Mouse (Mus musculus) lung, adult 18-20 months (tissue): ENCODE measurements at regions not wholly inside any gene's neighbourhood (a gene's known extent, or its start where the extent isn't known, plus 50 kb on each side); places are given as distances from the start of the nearest gene placed in this dataset.

Experiments used
- DNase-seq, 2 experiments: peaks; one replicate each; pipeline ENCODE4 v3.0.0; 2022; ENCODE audit warnings: mixed read lengths in 2 of 2

- DNase-seq, result no peak
These were observed 278.6 kb upstream of the Kazn start for GRCm38 (mm10) chr4:142517478-142518455.

- DNase-seq, result no peak
These were observed 275.6 kb upstream of the Kazn start for GRCm38 (mm10) chr4:142514751-142515150.

GRCm38 (mm10) chr4:142509386-142509785 lies 270.2 kb upstream of the Kazn start:
- DNase-seq, result no peak

- no peak for DNase-seq
These were observed 267.4 kb upstream of the Kazn start for GRCm38 (mm10) chr4:142506383-142507211.

- DNase-seq, result no peak
These were observed 264.6 kb upstream of the Kazn start for GRCm38 (mm10) chr4:142503761-142504160.

GRCm38 (mm10) chr4:142501177-142501576 lies 262.0 kb upstream of the Kazn start:
- DNase-seq, result no peak

- DNase-seq, result no peak
These were observed 261.3 kb upstream of the Kazn start for GRCm38 (mm10) chr4:142500541-142500940.

- no peak for DNase-seq
These were observed 257.4 kb upstream of the Kazn start for GRCm38 (mm10) chr4:142496605-142497004.

GRCm38 (mm10) chr4:142492926-142493492 lies 253.8 kb upstream of the Kazn start:
- peak in 1 of 2 experiments; percentile 1 for DNase-seq

GRCm38 (mm10) chr4:142485784-142486423 lies 246.7 kb upstream of the Kazn start:
- DNase-seq, result no peak

- no peak for DNase-seq
These were observed 236.4 kb upstream of the Kazn start for GRCm38 (mm10) chr4:142475632-142476031.

- DNase-seq, result no peak
These were observed 235.4 kb upstream of the Kazn start for GRCm38 (mm10) chr4:142474626-142475025.

- peak; percentile 5 to 17 for DNase-seq
These were observed 234.8 kb upstream of the Kazn start for GRCm38 (mm10) chr4:142474018-142474417.

GRCm38 (mm10) chr4:142473284-142473683 lies 234.1 kb upstream of the Kazn start:
- DNase-seq, result no peak

GRCm38 (mm10) chr4:142472332-142472731 lies 233.1 kb upstream of the Kazn start:
- DNase-seq, result no peak

- DNase-seq, result no peak
These were observed 231.6 kb upstream of the Kazn start for GRCm38 (mm10) chr4:142470784-142471183.

GRCm38 (mm10) chr4:142467920-142468319 lies 228.7 kb upstream of the Kazn start:
- DNase-seq, result no peak

- no peak for DNase-seq
These were observed 226.0 kb upstream of the Kazn start for GRCm38 (mm10) chr4:142465226-142465625.

- no peak for DNase-seq
These were observed 224.9 kb upstream of the Kazn start for GRCm38 (mm10) chr4:142464066-142464465.

GRCm38 (mm10) chr4:142460468-142461086 lies 221.4 kb upstream of the Kazn start:
- DNase-seq, result no peak

- DNase-seq, result no peak
These were observed 213.4 kb upstream of the Kazn start for GRCm38 (mm10) chr4:142452614-142453013.

GRCm38 (mm10) chr4:142450884-142451283 lies 211.7 kb upstream of the Kazn start:
- DNase-seq, result peak in 1 of 2 experiments; percentile 3
